Mouse (Mus musculus): ENCODE measurements around the gene Rho.
A peak's percentile ranks its signal among the peaks of the same experiment; 100 is the strongest.

The Rho gene

GRCm38 (mm10) chr6:115931639-115932038 is at the start of gene Rho:
TSS of gene Rho (plus strand) at chr6:115931748.
- no peak for DNase-seq (ENCODE audit: low spot score)

- no peak for DNase-seq (ENCODE audit: low spot score)
Observed at GRCm38 (mm10) chr6:115884018-115884417, 47.5 kb upstream of the Rho start.

GRCm38 (mm10) chr6:115886894-115887293 is 44.7 kb upstream of the Rho start:
- no peak for DNase-seq (ENCODE audit: low spot score)

GRCm38 (mm10) chr6:115888296-115888695 is 43.3 kb upstream of the Rho start:
- DNase-seq (ENCODE audit: low spot score), result peak; percentile 22

GRCm38 (mm10) chr6:115890601-115891000 is 40.9 kb upstream of the Rho start:
- DNase-seq (ENCODE audit: low spot score), result no peak

- no peak for DNase-seq (ENCODE audit: low spot score)
Observed at GRCm38 (mm10) chr6:115891061-115891460, 40.5 kb upstream of the Rho start.

- no peak for DNase-seq (ENCODE audit: low spot score)
Observed at GRCm38 (mm10) chr6:115891497-115892061, 40.0 kb upstream of the Rho start.

- no peak for DNase-seq (ENCODE audit: low spot score)
Observed at GRCm38 (mm10) chr6:115892363-115892762, 39.2 kb upstream of the Rho start.

- DNase-seq (ENCODE audit: low spot score), result no peak
Observed at GRCm38 (mm10) chr6:115896346-115896745, 35.2 kb upstream of the Rho start.

- no peak for DNase-seq (ENCODE audit: low spot score)
Observed at GRCm38 (mm10) chr6:115897117-115897516, 34.4 kb upstream of the Rho start.

- DNase-seq (ENCODE audit: low spot score), result no peak
Observed at GRCm38 (mm10) chr6:115897926-115898520, 33.5 kb upstream of the Rho start.

GRCm38 (mm10) chr6:115901062-115901461 is 30.5 kb upstream of the Rho start:
- DNase-seq (ENCODE audit: low spot score), result no peak

GRCm38 (mm10) chr6:115901489-115901931 is 30.0 kb upstream of the Rho start:
- DNase-seq (ENCODE audit: low spot score), result no peak

- DNase-seq (ENCODE audit: low spot score), result no peak
Observed at GRCm38 (mm10) chr6:115902545-115902944, 29.0 kb upstream of the Rho start.

- no peak for DNase-seq (ENCODE audit: low spot score)
Observed at GRCm38 (mm10) chr6:115905568-115905967, 26.0 kb upstream of the Rho start.

GRCm38 (mm10) chr6:115906455-115906854 is 25.1 kb upstream of the Rho start:
- DNase-seq (ENCODE audit: low spot score), result no peak

GRCm38 (mm10) chr6:115906871-115907270 is 24.7 kb upstream of the Rho start:
- no peak for DNase-seq (ENCODE audit: low spot score)

- DNase-seq (ENCODE audit: low spot score), result no peak
Observed at GRCm38 (mm10) chr6:115908421-115908982, 23.0 kb upstream of the Rho start.

- DNase-seq (ENCODE audit: low spot score), result no peak
Observed at GRCm38 (mm10) chr6:115909052-115909451, 22.5 kb upstream of the Rho start.

- DNase-seq (ENCODE audit: low spot score), result no peak
Observed at GRCm38 (mm10) chr6:115909940-115910339, 21.6 kb upstream of the Rho start.

- no peak for DNase-seq (ENCODE audit: low spot score)
Observed at GRCm38 (mm10) chr6:115911763-115912162, 19.8 kb upstream of the Rho start.

- DNase-seq (ENCODE audit: low spot score), result no peak
Observed at GRCm38 (mm10) chr6:115913482-115913881, 18.1 kb upstream of the Rho start.

GRCm38 (mm10) chr6:115914511-115915202 is 16.9 kb upstream of the Rho start:
- no peak for DNase-seq (ENCODE audit: low spot score)

Measured in c-Kit-positive CD71-positive TER-119-positive erythroid progenitor cells, embryonic 14.5 days (primary cell).